Mouse (Mus musculus) heart, postnatal 14 days (tissue): ENCODE measurements at regions not wholly inside any gene's neighbourhood (a gene's known extent, or its start where the extent isn't known, plus 50 kb on each side); places are given as distances from the start of the nearest gene placed in this dataset.

ENCODE experiments used
- DNase-seq, 2 experiments: peaks; one replicate each; pipeline ENCODE4 v3.0.0; 2021 to 2022
- intact Hi-C: fragments of 180-260 bp; cut with DNase I; formaldehyde crosslinking; loops from one replicate; pipeline ENCODE4 v1.15.1; 2025

- DNase-seq: no peak
- intact Hi-C loops: no loop called here
These were observed 60.3 kb downstream of the Snrpe start for GRCm38 (mm10) chr1:133549816-133550215.

- intact Hi-C loops: no loop called here
- DNase-seq: no peak
These were observed 61.1 kb downstream of the Snrpe start for GRCm38 (mm10) chr1:133548971-133549370.

GRCm38 (mm10) chr1:133547541-133547940 lies 62.5 kb downstream of the Snrpe start:
- intact Hi-C loops: no loop called here
- no peak for DNase-seq

- no peak for DNase-seq
- intact Hi-C loops: no loop called here
These were observed 65.1 kb downstream of the Snrpe start for GRCm38 (mm10) chr1:133544996-133545395.

- peak in 1 of 2 experiments; percentile 9 for DNase-seq
- intact Hi-C loops: no loop called here
These were observed 66.3 kb downstream of the Snrpe start for GRCm38 (mm10) chr1:133543751-133544150.

GRCm38 (mm10) chr1:133541996-133542775 lies 67.9 kb downstream of the Snrpe start:
- intact Hi-C loops: no loop called here
- no peak for DNase-seq

- DNase-seq: no peak
- intact Hi-C loops: no loop called here
These were observed 79.4 kb downstream of the Snrpe start for GRCm38 (mm10) chr1:133530698-133531097.

GRCm38 (mm10) chr1:133529817-133530216 lies 80.3 kb downstream of the Snrpe start:
- intact Hi-C loops: no loop called here

GRCm38 (mm10) chr1:133527651-133528385 lies 82.3 kb downstream of the Snrpe start:
- peak; percentile 5 to 11 for DNase-seq
- intact Hi-C loops: no loop called here

More at GRCm38 (mm10) chr1:133529817-133530216, 80.3 kb downstream of the Snrpe start:
- no peak for DNase-seq

- no peak for DNase-seq
- intact Hi-C loops: no loop called here
These were observed 87.3 kb downstream of the Snrpe start for GRCm38 (mm10) chr1:133522825-133523224.

- no peak for DNase-seq
- intact Hi-C loops: no loop called here
These were observed 89.4 kb downstream of the Snrpe start for GRCm38 (mm10) chr1:133520652-133521051.

GRCm38 (mm10) chr1:133517020-133517419 lies 92.8 kb upstream of the Sox13 start:
- intact Hi-C loops: no loop called here
- no peak for DNase-seq

- intact Hi-C loops: no loop called here
- DNase-seq: no peak
These were observed 79.9 kb upstream of the Sox13 start for GRCm38 (mm10) chr1:133504116-133504515.

GRCm38 (mm10) chr1:133503336-133503735 lies 79.2 kb upstream of the Sox13 start:
- DNase-seq: no peak
- intact Hi-C loops: no loop called here

GRCm38 (mm10) chr1:133501016-133501415 lies 76.8 kb upstream of the Sox13 start:
- intact Hi-C loops: no loop called here

GRCm38 (mm10) chr1:133492986-133493741 lies 69.0 kb upstream of the Sox13 start:
- DNase-seq: peak; percentile 65 to 66
- intact Hi-C loops: loop anchor here (2.0 to 10.0 kb wide), 5 partner anchors 44 to 448 kb away; partner anchors contain the start of gene Pik3c2b

More at GRCm38 (mm10) chr1:133501016-133501415, 76.8 kb upstream of the Sox13 start:
- DNase-seq: no peak

- DNase-seq: peak; percentile 39
- intact Hi-C loops: loop anchor here (2.0 to 10.0 kb wide), 5 partner anchors 44 to 448 kb away; partner anchors contain the start of gene Pik3c2b
These were observed 68.3 kb upstream of the Sox13 start for GRCm38 (mm10) chr1:133492291-133492985.

GRCm38 (mm10) chr1:133491857-133492290 lies 67.7 kb upstream of the Sox13 start:
- peak in 1 of 2 experiments; percentile 13 for DNase-seq
- intact Hi-C loops: loop anchor here (2.0 to 10.0 kb wide), 5 partner anchors 43 to 447 kb away; partner anchors contain the start of gene Pik3c2b

- no peak for DNase-seq
- intact Hi-C loops: no loop called here
These were observed 63.2 kb upstream of the Sox13 start for GRCm38 (mm10) chr1:133487171-133487901.
